Mouse (Mus musculus) ES-Bruce4 (cell line): ENCODE results near the gene Actl6a.

Experiments
- CTCF ChIP-seq: IDR thresholded peaks from one replicate; pipeline ENCODE4 v1.8.1; 2011; ENCODE audit warnings: low read depth, low read length
- POLR2A ChIP-seq: IDR thresholded peaks from one replicate; pipeline ENCODE4 v1.8.1; 2011; ENCODE audit warnings: low read length; ENCODE audit not compliant: insufficient read depth

GRCm38 (mm10) chr3:32658821-32659220 lies 47.3 kb upstream of the Actl6a start:
- TF ChIP-seq POLR2A (no peak), CTCF (no peak)
